Mouse (Mus musculus) embryonic facial prominence, embryonic 11.5 days (tissue): ENCODE measurements at regions not wholly inside any gene's neighbourhood (a gene's known extent, or its start where the extent isn't known, plus 50 kb on each side); places are given as distances from the start of the nearest gene placed in this dataset.
A peak's percentile ranks its signal among the peaks of the same experiment; 100 is the strongest.

Source experiments
- ATAC-seq: fragments of 200-750 bp; cut with Nextera tagmentation; replicated peaks from 2 replicates; pipeline ENCODE4 v1.8.0; 2017; ENCODE audit warnings: low read depth; ENCODE audit not compliant: insufficient number of reproducible peaks, low FRiP score, low TSS enrichment
- DNase-seq: peaks from one replicate; pipeline ENCODE4 v3.0.0-alpha.2; 2015; ENCODE audit warnings: low spot score
- H3K27ac ChIP-seq: fragments of 300-500 bp; sonication (generic); replicated peaks from 2 replicates; pipeline ENCODE4 v1.5.1; 2014; ENCODE audit warnings: mild to moderate bottlenecking, low read depth, low read length, control low read depth
- H3K27me3 ChIP-seq: fragments of 300-500 bp; sonication (generic); 2 replicates; pipeline ENCODE4 v1.6.1; 2014; ENCODE audit warnings: mild to moderate bottlenecking, low read length, moderate library complexity, mixed read lengths; ENCODE audit not compliant: control insufficient read depth, insufficient read depth
- H3K36me3 ChIP-seq: fragments of 300-500 bp; sonication (generic); replicated peaks from 2 replicates; pipeline ENCODE4 v1.6.1; 2014; ENCODE audit warnings: low read depth, mild to moderate bottlenecking, low read length, moderate library complexity, mixed read lengths; ENCODE audit not compliant: control insufficient read depth, insufficient read depth
- H3K4me1 ChIP-seq: fragments of 300-500 bp; sonication (generic); 2 replicates; pipeline ENCODE4 v1.6.1; 2014; ENCODE audit warnings: low read length, mixed read lengths; ENCODE audit not compliant: control insufficient read depth, insufficient read depth
- H3K4me2 ChIP-seq: fragments of 300-500 bp; sonication (generic); 2 replicates; pipeline ENCODE4 v1.6.1; 2014; ENCODE audit warnings: low read depth, mild to moderate bottlenecking, control low read depth, low read length, moderate library complexity
- H3K4me3 ChIP-seq: fragments of 300-500 bp; sonication (generic); 2 replicates; pipeline ENCODE4 v1.5.1; 2014; ENCODE audit warnings: low read depth, low read length, control low read depth
- H3K9ac ChIP-seq: fragments of 300-500 bp; sonication (generic); replicated peaks from 2 replicates; pipeline ENCODE4 v1.6.1; 2014; ENCODE audit warnings: mild to moderate bottlenecking, control low read depth, low read length
- H3K9me3 ChIP-seq: fragments of 300-500 bp; sonication (generic); replicated peaks from 2 replicates; pipeline ENCODE4 v1.6.1; 2016; ENCODE audit warnings: mild to moderate bottlenecking, low read length, inconsistent platforms, mixed read lengths; ENCODE audit not compliant: control insufficient read depth
- WGBS: fragments of 180-500 bp; shearing (Covaris S2); extraction: QIAGEN DNeasy Blood & Tissue Kit; methylation state at CpG from one replicate; pipeline ENCODE4 v1.1.7; 2014; 5-methylcytosine and 5-hydroxymethylcytosine counted together

- H3K9me3 ChIP-seq: no peaks in the 10 kb centered on the region
- WGBS: 58% methylated on average over 4 of the region's 4 CpGs
- no peaks in the 10 kb centered on the region for H3K36me3 ChIP-seq
- no peaks in the 10 kb centered on the region for H3K27me3 ChIP-seq
- ATAC-seq: no peak
- H3K4me1 ChIP-seq: no peaks in the 10 kb centered on the region
- H3K4me3 ChIP-seq: no peak overlapping the region
- no peak overlapping the region for H3K9ac ChIP-seq
- H3K4me2 ChIP-seq: no peak overlapping the region
- H3K27ac ChIP-seq: no peak overlapping the region
- peak; percentile 2 for DNase-seq
Measured at GRCm38 (mm10) chr8:98955803-98956202, 460.5 kb downstream of the Cdh8 start.

GRCm38 (mm10) chr8:98913159-98913777 is 503.0 kb downstream of the Cdh8 start:
- H3K9ac ChIP-seq: no peak overlapping the region
- no peaks in the 10 kb centered on the region for H3K27me3 ChIP-seq
- no peak overlapping the region for H3K4me3 ChIP-seq
- no peaks in the 10 kb centered on the region for H3K4me1 ChIP-seq
- DNase-seq: no peak
- no peaks in the 10 kb centered on the region for H3K36me3 ChIP-seq
- H3K4me2 ChIP-seq: no peak overlapping the region
- ATAC-seq: no peak
- H3K9me3 ChIP-seq: no peaks in the 10 kb centered on the region
- 81% methylated on average over 3 of the region's 3 CpGs for WGBS
- H3K27ac ChIP-seq: no peak overlapping the region

GRCm38 (mm10) chr8:98893331-98893730 is 522.9 kb downstream of the Cdh8 start:
- ATAC-seq (no peak), DNase-seq (no peak)
- H3K27me3 ChIP-seq: no peaks in the 10 kb centered on the region
- H3K4me3 ChIP-seq: no peak overlapping the region
- H3K36me3 ChIP-seq: no peaks in the 10 kb centered on the region
- H3K9ac ChIP-seq: no peak overlapping the region
- no peak overlapping the region for H3K27ac ChIP-seq
- no peaks in the 10 kb centered on the region for H3K9me3 ChIP-seq
- no peak overlapping the region for H3K4me2 ChIP-seq
- 88% methylated on average over 4 of the region's 4 CpGs for WGBS
- no peaks in the 10 kb centered on the region for H3K4me1 ChIP-seq

DNA sequence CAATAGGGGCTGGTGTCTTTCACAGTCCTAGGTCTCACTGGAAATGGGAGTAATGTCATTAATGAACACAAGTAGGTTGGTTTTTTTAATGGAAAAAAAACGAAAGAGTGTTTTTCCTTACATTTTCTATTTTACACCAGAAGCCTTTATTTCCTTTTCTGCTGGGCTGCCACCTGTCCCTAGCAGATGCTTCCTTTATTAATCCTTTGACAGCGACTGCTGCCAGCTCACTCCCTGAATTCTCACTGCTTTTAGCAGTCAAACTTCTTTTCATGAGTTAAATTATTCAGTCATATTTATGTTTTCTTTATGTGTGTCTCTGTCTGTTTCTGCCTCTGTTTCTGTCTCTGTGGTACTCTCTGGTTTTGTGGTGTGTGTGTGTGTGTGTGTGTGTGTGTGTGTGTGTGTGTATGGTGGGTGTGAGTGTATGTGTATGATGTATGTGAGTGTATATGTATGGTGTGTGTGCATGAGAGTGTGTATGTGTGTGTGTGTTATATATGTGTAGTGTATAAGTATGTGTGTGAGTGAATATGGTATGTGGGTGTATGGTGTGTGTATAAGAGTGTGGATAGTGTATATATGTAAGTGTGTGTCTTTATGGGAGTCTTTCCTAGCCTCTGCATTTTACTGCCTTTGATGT is 554.5 kb downstream of the Cdh8 start:
- no peaks in the 10 kb centered on the region for H3K36me3 ChIP-seq
- H3K27me3 ChIP-seq: no peaks in the 10 kb centered on the region
- no peak overlapping the region for H3K27ac ChIP-seq
- H3K9me3 ChIP-seq: no peaks in the 10 kb centered on the region
- no peak for ATAC-seq
- no peaks in the 10 kb centered on the region for H3K4me1 ChIP-seq
- WGBS: 68% methylated on average over 2 of the region's 2 CpGs
- no peak overlapping the region for H3K9ac ChIP-seq
- no peak overlapping the region for H3K4me2 ChIP-seq
- no peak overlapping the region for H3K4me3 ChIP-seq
- no peak for DNase-seq

GRCm38 (mm10) chr8:98861175-98861574 is 555.1 kb downstream of the Cdh8 start:
- H3K27ac ChIP-seq: no peak overlapping the region
- 47% methylated on average over 4 of the region's 4 CpGs for WGBS
- DNase-seq: no peak
- no peaks in the 10 kb centered on the region for H3K36me3 ChIP-seq
- no peak overlapping the region for H3K9ac ChIP-seq
- H3K4me1 ChIP-seq: no peaks in the 10 kb centered on the region
- H3K4me2 ChIP-seq: no peak overlapping the region
- H3K4me3 ChIP-seq: no peak overlapping the region
- no peak for ATAC-seq
- H3K9me3 ChIP-seq: no peaks in the 10 kb centered on the region
- no peaks in the 10 kb centered on the region for H3K27me3 ChIP-seq

DNA sequence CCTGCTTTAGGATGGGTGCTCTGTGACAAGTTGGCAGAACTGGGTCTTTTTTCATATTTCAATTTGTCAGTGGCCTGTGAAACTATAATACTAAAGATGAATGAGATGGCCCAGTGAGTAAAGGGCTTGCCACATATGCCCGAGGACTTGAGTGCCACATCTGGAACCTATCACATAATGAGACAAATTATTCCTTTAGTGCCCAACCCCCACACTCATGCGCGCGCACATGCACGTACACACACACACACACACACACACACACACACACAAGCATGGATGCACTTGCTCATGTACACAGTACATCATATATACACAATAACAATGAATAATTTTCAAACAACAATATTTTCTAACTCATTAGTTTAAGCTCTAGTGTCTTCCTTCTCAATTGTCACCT is 555.9 kb downstream of the Cdh8 start:
- H3K36me3 ChIP-seq: no peaks in the 10 kb centered on the region
- WGBS: 48% methylated on average over 5 of the region's 5 CpGs
- H3K9ac ChIP-seq: no peak overlapping the region
- H3K4me2 ChIP-seq: no peak overlapping the region
- no peaks in the 10 kb centered on the region for H3K4me1 ChIP-seq
- no peak overlapping the region for H3K27ac ChIP-seq
- H3K27me3 ChIP-seq: no peaks in the 10 kb centered on the region
- DNase-seq: peak; percentile 58
- no peak overlapping the region for H3K4me3 ChIP-seq
- H3K9me3 ChIP-seq: no peaks in the 10 kb centered on the region
- 0 out of 2 replicates have a peak, but pooled peaks have one; percentile 23 for ATAC-seq

- ATAC-seq: no peak
- no peaks in the 10 kb centered on the region for H3K36me3 ChIP-seq
- no peaks in the 10 kb centered on the region for H3K4me1 ChIP-seq
- DNase-seq: no peak
- no peak overlapping the region for H3K9ac ChIP-seq
- WGBS: 75% methylated on average over 5 of the region's 5 CpGs
- H3K4me3 ChIP-seq: no peak overlapping the region
- no peak overlapping the region for H3K27ac ChIP-seq
- no peaks in the 10 kb centered on the region for H3K27me3 ChIP-seq
- H3K9me3 ChIP-seq: no peaks in the 10 kb centered on the region
- no peak overlapping the region for H3K4me2 ChIP-seq
Measured at GRCm38 (mm10) chr8:98829515-98829914, 586.8 kb downstream of the Cdh8 start.

- no peak overlapping the region for H3K9ac ChIP-seq
- no peak overlapping the region for H3K27ac ChIP-seq
- H3K4me2 ChIP-seq: no peak overlapping the region
- no peaks in the 10 kb centered on the region for H3K4me1 ChIP-seq
- H3K36me3 ChIP-seq: no peaks in the 10 kb centered on the region
- no peaks in the 10 kb centered on the region for H3K9me3 ChIP-seq
- H3K27me3 ChIP-seq: no peaks in the 10 kb centered on the region
- no peak for DNase-seq
- no peak for ATAC-seq
- H3K4me3 ChIP-seq: no peak overlapping the region
- WGBS: 62% methylated on average over 4 of the region's 4 CpGs
Measured at GRCm38 (mm10) chr8:98829006-98829405, 587.3 kb downstream of the Cdh8 start.
